11 mouse cellular contexts compared by ENCODE assay signal in genomic region chr16:94559282-94559681, GRCm38 (mm10). TPM values are rescaled to one million over a fixed set of nuclear protein-coding genes. Genes with fewer than 3 reads are reported as not detected.
DNase-seq lines count a peak whose midpoint lies in the region; ATAC-seq and TF ChIP-seq lines count a peak whose summit lies in the region.
"Had no signal": no experiment of that assay in that cellular context is flagged by ENCODE, and none has a peak within 500 bp of the region (broad histone marks: within the 10 kb centered on the region; RNA-seq: fewer than 3 reads in every experiment).

No protein-coding gene starts in this region.

- TF ChIP-seq POLR2A in MEL (IDR thresholded peaks at IDR 0.05; ENCODE audit: control insufficient read depth in 1 of 2, insufficient read depth in 1 of 2, low read depth in 1 of 2, low read length in 2 of 2, poor library complexity in 1 of 2): no peak

- no peak for TF ChIP-seq RAD21 in MEL (IDR thresholded peaks at IDR 0.05; ENCODE audit: low read depth, low read length)

- peak; percentile 78 for DNase-seq in heart, embryonic 10.5 days (ENCODE audit: low spot score)
- DNase-seq in heart, postnatal 36 days: no peak
- no peak for DNase-seq in MEL (ENCODE audit: low read depth, low spot score)
- DNase-seq in lung, postnatal 10 days: peak; percentile 30
- no peak for DNase-seq in forebrain, embryonic 11.5 days (ENCODE audit: low spot score)
- no peak for DNase-seq in thymus, postnatal 14 days
- DNase-seq in layer of hippocampus, postnatal 10 days (ENCODE audit: low spot score in 2 of 2): no peak
- DNase-seq: cerebellum, postnatal 25 days had no signal

- ATAC-seq in hematopoietic stem cell, adult 5-6 weeks (replicated peaks in 1 of 2; ENCODE audit: insufficient read depth in 1 of 2, low FRiP score in 2 of 2, low TSS enrichment in 1 of 2, low read depth in 1 of 2, poor library complexity in 2 of 2, severe bottlenecking in 2 of 2): peak; percentile 55 to 71
- ATAC-seq in forebrain, embryonic 11.5 days (replicated peaks; ENCODE audit: low FRiP score): no peak

- peaks cover 26% of the 10 kb centered on the region for H3K4me1 ChIP-seq in heart, embryonic 10.5 days
- no peaks in the 10 kb centered on the region; a peak in 1 of 4 replicates for H3K4me1 ChIP-seq in MEL (ENCODE audit: control insufficient read depth in 1 of 2, insufficient read depth in 2 of 2, low read length in 2 of 2)
- no peaks in the 10 kb centered on the region for H3K4me1 ChIP-seq in forebrain, embryonic 11.5 days (replicated peaks; ENCODE audit: control insufficient read depth, insufficient read depth, low read length)

- H3K27me3 ChIP-seq in heart, embryonic 10.5 days (ENCODE audit: insufficient read depth, poor library complexity, severe bottlenecking): no peaks in the 10 kb centered on the region
- H3K27me3 ChIP-seq in MEL (ENCODE audit: control insufficient read depth in 1 of 2, insufficient read depth in 2 of 2, low read length in 2 of 2): peaks cover 0 to 4% of the 10 kb centered on the region in 2 experiments; a peak in 2 of 4 replicates
- no peaks in the 10 kb centered on the region for H3K27me3 ChIP-seq in forebrain, embryonic 11.5 days (ENCODE audit: control insufficient read depth, insufficient read depth, low read length)
- H3K27me3 ChIP-seq: limb, embryonic 12.5 days had no signal

- WGBS in heart, embryonic 10.5 days: 29% methylated on average over 7 of the region's 7 CpGs
- 76% methylated on average over 7 of the region's 7 CpGs for WGBS in forebrain, embryonic 11.5 days

- intact Hi-C loops in heart, postnatal 36 days (cut with DNase I): no loop called here

- H3K4me2 ChIP-seq in forebrain, embryonic 11.5 days (ENCODE audit: low read depth, low read length, severe bottlenecking): no peak overlapping the region
- H3K4me2 ChIP-seq: limb, embryonic 12.5 days had no signal

- H3K27ac ChIP-seq in heart, embryonic 10.5 days: peak overlapping the region; percentile 75
- H3K27ac ChIP-seq in MEL (ENCODE audit: control insufficient read depth, low read depth, low read length): no peak overlapping the region
- H3K27ac ChIP-seq in forebrain, embryonic 11.5 days (ENCODE audit: low read depth, low read length): no peak overlapping the region
- H3K27ac ChIP-seq: limb, embryonic 12.5 days had no signal

- no peaks in the 10 kb centered on the region for H3K9me3 ChIP-seq in heart, embryonic 10.5 days
- H3K9me3 ChIP-seq in MEL (replicated peaks; ENCODE audit: insufficient read depth, low read length): no peaks in the 10 kb centered on the region
- no peaks in the 10 kb centered on the region; the same call in 1 of the 2 replicates for H3K9me3 ChIP-seq in forebrain, embryonic 11.5 days (ENCODE audit: control insufficient read depth, low read length)
- H3K9me3 ChIP-seq: limb, embryonic 12.5 days had no signal

- peak overlapping the region; percentile 28; the same call in 1 of the 2 replicates for H3K4me3 ChIP-seq in heart, embryonic 10.5 days
- H3K4me3 ChIP-seq in MEL (ENCODE audit: control insufficient read depth in 1 of 2, insufficient read depth in 1 of 2, low read depth in 2 of 2, low read length in 2 of 2): peak overlapping the region in 1 of 2 experiments; percentile 10; a peak in 1 of 4 replicates
- H3K4me3 ChIP-seq in forebrain, embryonic 11.5 days (ENCODE audit: low read depth, low read length): no peak overlapping the region
- H3K4me3 ChIP-seq: limb, embryonic 12.5 days; myocyte had no signal

- TF ChIP-seq EP300 in MEL (IDR thresholded peaks at IDR 0.05; ENCODE audit: low read depth in 1 of 2, low read length in 2 of 2): no peak

- no peaks in the 10 kb centered on the region for H3K79me2 ChIP-seq in MEL (ENCODE audit: control insufficient read depth, insufficient read depth, low read length, poor library complexity)

- 0 out of 2 replicates have a peak overlapping the region, but pooled peaks have one; percentile 0 for H3K9ac ChIP-seq in MEL (ENCODE audit: control insufficient read depth, low read depth, low read length, poor library complexity, severe bottlenecking)
- no peak overlapping the region for H3K9ac ChIP-seq in forebrain, embryonic 11.5 days (ENCODE audit: low read length)
- H3K9ac ChIP-seq: limb, embryonic 12.5 days had no signal

- H3K36me3 ChIP-seq in heart, embryonic 10.5 days: no peaks in the 10 kb centered on the region
- no peaks in the 10 kb centered on the region for H3K36me3 ChIP-seq in MEL (ENCODE audit: control insufficient read depth in 1 of 2, insufficient read depth in 2 of 2, low read length in 2 of 2)
- H3K36me3 ChIP-seq in forebrain, embryonic 11.5 days (ENCODE audit: control insufficient read depth, insufficient read depth, low read length): no peaks in the 10 kb centered on the region
- H3K36me3 ChIP-seq: limb, embryonic 12.5 days had no signal

- no peak for TF ChIP-seq CTCF in MEL (IDR thresholded peaks at IDR 0.05 in 2 of 3, conservative IDR thresholded peaks at IDR 0.05 in 1 of 3; ENCODE audit: control insufficient read depth in 1 of 3, insufficient read depth in 1 of 3, low read depth in 2 of 3, low read length in 3 of 3, poor library complexity in 1 of 3, severe bottlenecking in 1 of 3)

TF ChIP-seq in MEL, 35 proteins besides CTCF, POLR2A, EP300 and RAD21:
- TF ChIP-seq KAT2A (conservative IDR thresholded peaks at IDR 0.05; ENCODE audit: low read depth, low read length) (no peak), SIN3A (IDR thresholded peaks at IDR 0.05; ENCODE audit: low read length) (no peak), JUND (IDR thresholded peaks at IDR 0.05; ENCODE audit: low read depth, low read length) (no peak), MXI1 (IDR thresholded peaks at IDR 0.05; ENCODE audit: low read depth, low read length) (no peak), POLR2AphosphoS2 (IDR thresholded peaks at IDR 0.05; ENCODE audit: low read length) (no peak), HCFC1 (IDR thresholded peaks at IDR 0.05; ENCODE audit: low read depth, low read length) (no peak), ELF1 (IDR thresholded peaks at IDR 0.05; ENCODE audit: low read depth, low read length) (no peak), USF2 (IDR thresholded peaks at IDR 0.05; ENCODE audit: borderline replicate concordance in 1 of 2, insufficient read depth in 1 of 2, low read depth in 1 of 2, low read length in 2 of 2) (no peak), TAL1 (IDR thresholded peaks at IDR 0.05; ENCODE audit: low read length) (peak; percentile 45)

RNA-seq across cellular contexts. Expression of gene Dyrk1a, which starts 10.5 kb away (rescaled TPM):
- 7.7 and 8.1 TPM in 2 replicates for polyA plus RNA-seq in heart, embryonic 10.5 days (2016; fragmentation: Nextera tagmentation; extraction: Ambion mirVana)
- total RNA-seq in heart, postnatal 36 days (2021): 10 to 100 TPM; 64.4 to 71.8 TPM
- 22.6 and 27.5 TPM in 2 replicates for total RNA-seq in MEL (2012; rRNA removed)
- 100 to 1,000 TPM in 1 of 2 experiments, 10 to 100 TPM in 1; 34.7 to 126 TPM for polyA plus RNA-seq in MEL (2012; ENCODE audit: insufficient read depth in 1 of 2, insufficient read length in 2 of 2, low read depth in 1 of 2, low replicate concordance in 2 of 2, missing spikeins in 1 of 2)
- total RNA-seq in hematopoietic stem cell, adult 5-6 weeks (2017): 84.5 and 89.6 TPM in 2 replicates
- polyA plus RNA-seq in forebrain, embryonic 11.5 days (2014; fragmentation: Nextera tagmentation; extraction: Ambion mirVana): 12.0 and 13.5 TPM in 2 replicates
- 10 to 100 TPM; 84.0 to 88.8 TPM for total RNA-seq in layer of hippocampus, postnatal 10 days (2021)

RNA-seq across cellular contexts. Expression of gene Vps26c, which starts 32.7 kb away (rescaled TPM):
- 60.0 and 61.4 TPM in 2 replicates for polyA plus RNA-seq in heart, embryonic 10.5 days (2016; fragmentation: Nextera tagmentation; extraction: Ambion mirVana)
- total RNA-seq in heart, postnatal 36 days (2021): 10 to 100 TPM; 24.1 to 28.1 TPM
- total RNA-seq in MEL (2012; rRNA removed): 20.9 and 23.2 TPM in 2 replicates
- polyA plus RNA-seq in MEL (2012; ENCODE audit: insufficient read depth in 1 of 2, insufficient read length in 2 of 2, low read depth in 1 of 2, low replicate concordance in 2 of 2, missing spikeins in 1 of 2): 10 to 100 TPM in 1 of 2 experiments, not detected in 1; 23.7 TPM
- total RNA-seq in hematopoietic stem cell, adult 5-6 weeks (2017): 21.4 and 44.2 TPM in 2 replicates
- polyA plus RNA-seq in forebrain, embryonic 11.5 days (2014; fragmentation: Nextera tagmentation; extraction: Ambion mirVana): 51.3 and 59.6 TPM in 2 replicates
- total RNA-seq in layer of hippocampus, postnatal 10 days (2021): 10 to 100 TPM; 32.1 to 42.0 TPM

Comparison
In these comparisons a context has a peak if more than half of its experiments do, and no peak if none do; other contexts are left out.
1. DNase-seq: peak in heart, embryonic 10.5 days (single experiment) and lung, postnatal 10 days (single experiment); none in heart, postnatal 36 days (0 of 2), MEL (single experiment), forebrain, embryonic 11.5 days (single experiment), thymus, postnatal 14 days (single experiment) and layer of hippocampus, postnatal 10 days (0 of 2).